ENCODE assay signal across 14 mouse cellular contexts in the genomic region with DNA sequence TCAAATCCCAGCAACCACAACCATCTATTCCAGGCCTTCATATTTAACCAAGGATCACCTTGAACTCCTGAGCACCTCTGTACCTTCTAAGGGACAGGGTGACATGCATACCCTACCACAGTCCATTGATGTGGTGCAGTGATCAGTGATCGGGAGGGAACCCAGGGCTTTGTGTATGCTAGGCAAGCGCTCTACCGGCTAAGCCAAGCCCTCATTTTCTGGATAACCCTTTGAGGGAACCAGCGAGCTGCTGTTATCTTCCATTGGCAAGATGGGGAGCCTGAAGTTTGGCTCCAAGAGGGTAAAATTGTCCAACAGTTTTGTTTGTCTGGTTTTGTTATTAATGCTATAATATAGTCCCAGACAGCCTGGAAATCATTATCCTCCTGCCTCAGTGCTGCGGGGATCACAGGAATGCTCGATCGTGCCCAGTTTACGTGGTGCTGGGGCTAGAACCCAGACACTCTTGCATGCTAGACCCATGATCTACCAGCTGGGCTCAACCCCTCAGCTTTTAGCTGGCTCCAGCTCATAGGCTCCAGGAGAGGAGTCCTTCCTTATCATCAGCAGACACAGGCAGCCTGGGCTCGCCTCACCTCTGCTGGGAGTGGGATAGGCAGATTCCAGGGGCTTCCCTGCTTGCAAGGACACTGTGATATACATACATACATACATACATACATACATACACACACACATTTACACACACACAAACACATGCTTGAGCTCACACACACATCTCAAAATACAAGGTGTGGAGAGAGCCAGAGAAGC. TPM values are rescaled to one million over a fixed set of nuclear protein-coding genes. Genes with fewer than 3 reads are reported as not detected.
DNase-seq lines count a peak whose midpoint lies in the region; ATAC-seq and TF ChIP-seq lines count a peak whose summit lies in the region.
"Had no signal": no experiment of that assay in that cellular context is flagged by ENCODE, and none has a peak within 500 bp of the region (broad histone marks: within the 10 kb centered on the region; RNA-seq: fewer than 3 reads in every experiment).

No protein-coding gene starts in this region.

- H3K36me3 ChIP-seq in limb, embryonic 14.5 days (ENCODE audit: control insufficient read depth, insufficient read depth, low read length) = no peaks in the 10 kb centered on the region
- no peaks in the 10 kb centered on the region for H3K36me3 ChIP-seq in limb, embryonic 10.5 days
- no peaks in the 10 kb centered on the region for H3K36me3 ChIP-seq in embryonic facial prominence, embryonic 15.5 days
- H3K36me3 ChIP-seq in liver, embryonic 13.5 days = no peaks in the 10 kb centered on the region
- no peaks in the 10 kb centered on the region for H3K36me3 ChIP-seq in forebrain, embryonic 12.5 days (replicated peaks)
- H3K36me3 ChIP-seq: hindbrain, embryonic 12.5 days; midbrain, embryonic 12.5 days had no signal

- H3K4me3 ChIP-seq in limb, embryonic 14.5 days (replicated peaks; ENCODE audit: low read length) = no peak overlapping the region
- no peak overlapping the region for H3K4me3 ChIP-seq in limb, embryonic 10.5 days
- H3K4me3 ChIP-seq in embryonic facial prominence, embryonic 15.5 days (replicated peaks) = no peak overlapping the region
- H3K4me3 ChIP-seq in liver, embryonic 13.5 days (replicated peaks) = no peak overlapping the region
- no peak overlapping the region for H3K4me3 ChIP-seq in forebrain, embryonic 12.5 days (replicated peaks)
- H3K4me3 ChIP-seq: hindbrain, embryonic 12.5 days; midbrain, embryonic 12.5 days had no signal

- H3K4me1 ChIP-seq in limb, embryonic 14.5 days (ENCODE audit: control insufficient read depth, insufficient read depth, low read length) = no peaks in the 10 kb centered on the region
- H3K4me1 ChIP-seq in limb, embryonic 10.5 days = peaks cover 7% of the 10 kb centered on the region; the same call in 1 of the 2 replicates
- 0 out of 2 replicates have a peak, but pooled peaks cover 2% of the 10 kb centered on the region for H3K4me1 ChIP-seq in embryonic facial prominence, embryonic 15.5 days
- peaks cover 39% of the 10 kb centered on the region for H3K4me1 ChIP-seq in liver, embryonic 13.5 days (replicated peaks)
- H3K4me1 ChIP-seq in forebrain, embryonic 12.5 days = peaks cover 6% of the 10 kb centered on the region; the same call in 1 of the 2 replicates
- H3K4me1 ChIP-seq: hindbrain, embryonic 12.5 days had no signal

- TF ChIP-seq POLR2A in limb, embryonic 14.5 days (IDR thresholded peaks at IDR 0.05; ENCODE audit: borderline replicate concordance, extremely low read depth, insufficient read depth, insufficient read length) = no peak

- 75% methylated on average over 9 of the region's 9 CpGs for WGBS in limb, embryonic 14.5 days
- 84% methylated on average over 9 of the region's 9 CpGs for WGBS in limb, embryonic 10.5 days
- whole genome bisulfite sequencing in embryonic facial prominence, embryonic 15.5 days = 72% methylated on average over 9 of the region's 9 CpGs
- 40% methylated on average over 9 of the region's 9 CpGs for WGBS in liver, embryonic 13.5 days (ENCODE audit: insufficient replicate concordance)
- 90% methylated on average over 9 of the region's 9 CpGs for WGBS in forebrain, embryonic 12.5 days

- no peak for ATAC-seq in limb, embryonic 14.5 days (ENCODE audit: low FRiP score, low read depth)
- ATAC-seq in embryonic facial prominence, embryonic 15.5 days (ENCODE audit: insufficient number of reproducible peaks, low FRiP score, low TSS enrichment, low read depth) = no peak
- peak; percentile 80 for ATAC-seq in liver, embryonic 13.5 days (ENCODE audit: low read depth)
- no peak for ATAC-seq in forebrain, embryonic 12.5 days (ENCODE audit: low FRiP score)
- ATAC-seq in frontal cortex, adult (ENCODE audit: low TSS enrichment) = no peak
- ATAC-seq: CD4-positive, CD25-positive, alpha-beta regulatory T cell, adult 4 months; inflammation-experienced regulatory T-cells, adult 6 months had no signal

- 0 out of 2 replicates have a peak overlapping the region, but pooled peaks have one; percentile 13 for H3K27ac ChIP-seq in limb, embryonic 14.5 days (replicated peaks; ENCODE audit: low read depth, low read length)
- no peak overlapping the region for H3K27ac ChIP-seq in limb, embryonic 10.5 days
- peak overlapping the region; percentile 34; the same call in 1 of the 2 replicates for H3K27ac ChIP-seq in embryonic facial prominence, embryonic 15.5 days (replicated peaks)
- peak overlapping the region; percentile 77 for H3K27ac ChIP-seq in liver, embryonic 13.5 days
- no peak overlapping the region for H3K27ac ChIP-seq in forebrain, embryonic 12.5 days
- H3K27ac ChIP-seq: hindbrain, embryonic 12.5 days; midbrain, embryonic 12.5 days had no signal

- DNase-seq in limb, embryonic 14.5 days (ENCODE audit: low spot score) = no peak
- no peak for DNase-seq in limb, embryonic 10.5 days (ENCODE audit: low spot score)
- peak; percentile 73 for DNase-seq in liver, embryonic 13.5 days
- no peak for DNase-seq in embryo, embryonic 10 days (ENCODE audit: low spot score)
- DNase-seq: cerebellum, postnatal 10 days; lung, adult 2 months; lung, postnatal 36 days had no signal

- no peak overlapping the region for H3K9ac ChIP-seq in limb, embryonic 14.5 days (ENCODE audit: low read depth, low read length, severe bottlenecking)
- no peak overlapping the region for H3K9ac ChIP-seq in embryonic facial prominence, embryonic 15.5 days
- peak overlapping the region; percentile 7; the same call in 1 of the 2 replicates for H3K9ac ChIP-seq in liver, embryonic 13.5 days
- no peak overlapping the region for H3K9ac ChIP-seq in forebrain, embryonic 12.5 days
- H3K9ac ChIP-seq: hindbrain, embryonic 12.5 days; midbrain, embryonic 12.5 days had no signal

- H3K4me2 ChIP-seq in limb, embryonic 14.5 days (replicated peaks; ENCODE audit: low read depth, low read length, severe bottlenecking) = no peak overlapping the region
- H3K4me2 ChIP-seq in embryonic facial prominence, embryonic 15.5 days (replicated peaks) = no peak overlapping the region
- peak overlapping the region; percentile 32 for H3K4me2 ChIP-seq in liver, embryonic 13.5 days
- no peak overlapping the region for H3K4me2 ChIP-seq in forebrain, embryonic 12.5 days
- H3K4me2 ChIP-seq: hindbrain, embryonic 12.5 days; midbrain, embryonic 12.5 days had no signal

- H3K27me3 ChIP-seq in limb, embryonic 14.5 days (ENCODE audit: control insufficient read depth, insufficient read depth, low read length) = peaks cover 17% of the 10 kb centered on the region
- peaks cover 33% of the 10 kb centered on the region for H3K27me3 ChIP-seq in limb, embryonic 10.5 days (ENCODE audit: low read depth, poor library complexity, severe bottlenecking)
- peaks cover 15% of the 10 kb centered on the region for H3K27me3 ChIP-seq in embryonic facial prominence, embryonic 15.5 days
- peaks cover 17% of the 10 kb centered on the region for H3K27me3 ChIP-seq in liver, embryonic 13.5 days
- H3K27me3 ChIP-seq in forebrain, embryonic 12.5 days = peaks cover 24% of the 10 kb centered on the region

- H3K9me3 ChIP-seq in limb, embryonic 14.5 days (ENCODE audit: control insufficient read depth, low read length) = no peaks in the 10 kb centered on the region
- no peaks in the 10 kb centered on the region for H3K9me3 ChIP-seq in limb, embryonic 10.5 days (replicated peaks)
- H3K9me3 ChIP-seq in embryonic facial prominence, embryonic 15.5 days (replicated peaks) = no peaks in the 10 kb centered on the region
- H3K9me3 ChIP-seq in liver, embryonic 13.5 days (replicated peaks) = 0 out of 2 replicates have a peak, but pooled peaks cover under 1% of the 10 kb centered on the region
- H3K9me3 ChIP-seq in forebrain, embryonic 12.5 days = no peaks in the 10 kb centered on the region
- H3K9me3 ChIP-seq: hindbrain, embryonic 12.5 days; midbrain, embryonic 12.5 days had no signal

RNA-seq across cellular contexts. Expression of a gene that starts 2.4 kb away (rescaled TPM):
- 12.8 and 16.3 TPM in 2 replicates for polyA plus RNA-seq in limb, embryonic 14.5 days (2012; rRNA removed)
- polyA plus RNA-seq in limb, embryonic 14.5 days (2014; fragmentation: Nextera tagmentation; extraction: Ambion mirVana) = 23.0 and 29.3 TPM in 2 replicates
- 7.8 and 8.6 TPM in 2 replicates for polyA plus RNA-seq in limb, embryonic 10.5 days (2016; fragmentation: Nextera tagmentation; extraction: Ambion mirVana)
- polyA plus RNA-seq in embryonic facial prominence, embryonic 15.5 days (2015; fragmentation: Nextera tagmentation; extraction: Ambion mirVana) = 38.1 and 46.9 TPM in 2 replicates
- 0.17 and 0.24 TPM in 2 replicates for polyA plus RNA-seq in liver, embryonic 13.5 days (2015; fragmentation: Nextera tagmentation; extraction: Ambion mirVana)
- polyA plus RNA-seq in forebrain, embryonic 12.5 days (2016; fragmentation: Nextera tagmentation; extraction: Ambion mirVana) = 3.3 TPM in 2 replicates

RNA-seq across cellular contexts. Expression of a gene that starts 5.9 kb away (rescaled TPM):
- 127 and 159 TPM in 2 replicates for polyA plus RNA-seq in limb, embryonic 14.5 days (2012; rRNA removed)
- polyA plus RNA-seq in limb, embryonic 14.5 days (2014; fragmentation: Nextera tagmentation; extraction: Ambion mirVana) = 121 and 129 TPM in 2 replicates
- polyA plus RNA-seq in limb, embryonic 10.5 days (2016; fragmentation: Nextera tagmentation; extraction: Ambion mirVana) = 68.5 and 81.1 TPM in 2 replicates
- 133 and 143 TPM in 2 replicates for polyA plus RNA-seq in embryonic facial prominence, embryonic 15.5 days (2015; fragmentation: Nextera tagmentation; extraction: Ambion mirVana)
- polyA plus RNA-seq in liver, embryonic 13.5 days (2015; fragmentation: Nextera tagmentation; extraction: Ambion mirVana) = 17.3 and 19.1 TPM in 2 replicates
- 76.9 and 80.1 TPM in 2 replicates for polyA plus RNA-seq in forebrain, embryonic 12.5 days (2016; fragmentation: Nextera tagmentation; extraction: Ambion mirVana)

RNA-seq across cellular contexts. Expression of a gene that starts 23.3 kb away (rescaled TPM):
- polyA plus RNA-seq in limb, embryonic 14.5 days (2012; rRNA removed) = 43.2 and 48.1 TPM in 2 replicates
- polyA plus RNA-seq in limb, embryonic 14.5 days (2014; fragmentation: Nextera tagmentation; extraction: Ambion mirVana) = 51.1 and 56.0 TPM in 2 replicates
- polyA plus RNA-seq in limb, embryonic 10.5 days (2016; fragmentation: Nextera tagmentation; extraction: Ambion mirVana) = 32.7 and 38.0 TPM in 2 replicates
- polyA plus RNA-seq in embryonic facial prominence, embryonic 15.5 days (2015; fragmentation: Nextera tagmentation; extraction: Ambion mirVana) = 57.8 and 63.0 TPM in 2 replicates
- polyA plus RNA-seq in liver, embryonic 13.5 days (2015; fragmentation: Nextera tagmentation; extraction: Ambion mirVana) = 104 and 105 TPM in 2 replicates
- polyA plus RNA-seq in forebrain, embryonic 12.5 days (2016; fragmentation: Nextera tagmentation; extraction: Ambion mirVana) = 70.6 and 74.5 TPM in 2 replicates

RNA-seq across cellular contexts. Expression of a gene that starts 26.8 kb away (rescaled TPM):
- polyA plus RNA-seq in limb, embryonic 14.5 days (2012; rRNA removed) = 30.0 and 43.2 TPM in 2 replicates
- 13.7 and 14.5 TPM in 2 replicates for polyA plus RNA-seq in limb, embryonic 14.5 days (2014; fragmentation: Nextera tagmentation; extraction: Ambion mirVana)
- 18.9 and 19.1 TPM in 2 replicates for polyA plus RNA-seq in limb, embryonic 10.5 days (2016; fragmentation: Nextera tagmentation; extraction: Ambion mirVana)
- 18.2 and 19.0 TPM in 2 replicates for polyA plus RNA-seq in embryonic facial prominence, embryonic 15.5 days (2015; fragmentation: Nextera tagmentation; extraction: Ambion mirVana)
- polyA plus RNA-seq in liver, embryonic 13.5 days (2015; fragmentation: Nextera tagmentation; extraction: Ambion mirVana) = 9.9 and 10.3 TPM in 2 replicates
- 19.5 and 20.8 TPM in 2 replicates for polyA plus RNA-seq in forebrain, embryonic 12.5 days (2016; fragmentation: Nextera tagmentation; extraction: Ambion mirVana)

RNA-seq across cellular contexts. Expression of a gene that starts 49.5 kb away (rescaled TPM):
- 26.9 and 29.0 TPM in 2 replicates for polyA plus RNA-seq in limb, embryonic 14.5 days (2012; rRNA removed)
- polyA plus RNA-seq in limb, embryonic 14.5 days (2014; fragmentation: Nextera tagmentation; extraction: Ambion mirVana) = 31.6 and 35.8 TPM in 2 replicates
- 38.5 and 41.3 TPM in 2 replicates for polyA plus RNA-seq in limb, embryonic 10.5 days (2016; fragmentation: Nextera tagmentation; extraction: Ambion mirVana)
- 40.5 and 44.8 TPM in 2 replicates for polyA plus RNA-seq in embryonic facial prominence, embryonic 15.5 days (2015; fragmentation: Nextera tagmentation; extraction: Ambion mirVana)
- 85.5 and 86.2 TPM in 2 replicates for polyA plus RNA-seq in liver, embryonic 13.5 days (2015; fragmentation: Nextera tagmentation; extraction: Ambion mirVana)
- 47.4 and 50.7 TPM in 2 replicates for polyA plus RNA-seq in forebrain, embryonic 12.5 days (2016; fragmentation: Nextera tagmentation; extraction: Ambion mirVana)

Comparison
In these comparisons a context has a peak if more than half of its experiments do, and no peak if none do; other contexts are left out.
1. H3K27ac ChIP-seq: peak in limb, embryonic 14.5 days (single experiment), embryonic facial prominence, embryonic 15.5 days (single experiment) and liver, embryonic 13.5 days (single experiment); none in limb, embryonic 10.5 days (single experiment) and forebrain, embryonic 12.5 days (single experiment).